Mouse (Mus musculus) liver, adult 2 months (tissue): ENCODE measurements around the gene Rab11fip4. TPM values are rescaled to one million over a fixed set of nuclear protein-coding genes. Genes with fewer than 3 reads are reported as not detected.

Experiments used
- DNase-seq: peaks from one replicate; pipeline ENCODE4 v3.0.0-alpha.2; 2011; ENCODE audit warnings: low read depth, low spot score; ENCODE audit errors: extremely low read depth
- H3K27ac ChIP-seq: fragments of 200-500 bp; replicated peaks from 2 replicates; pipeline ENCODE4 v1.5.1; 2012; ENCODE audit warnings: low read depth, mild to moderate bottlenecking, control low read depth, inconsistent platforms, low read length; ENCODE audit not compliant: insufficient read depth
- H3K27me3 ChIP-seq: fragments of 200-500 bp; 2 replicates; pipeline ENCODE4 v1.6.1; 2012; ENCODE audit warnings: mild to moderate bottlenecking, moderate library complexity, low read length, inconsistent platforms; ENCODE audit not compliant: control insufficient read depth, insufficient read depth
- H3K36me3 ChIP-seq: fragments of 200-500 bp; 2 replicates; pipeline ENCODE4 v1.6.1; 2012; ENCODE audit warnings: low read length, inconsistent platforms; ENCODE audit not compliant: control insufficient read depth, insufficient read depth
- H3K4me1 ChIP-seq: fragments of 200-500 bp; 2 replicates; pipeline ENCODE4 v1.6.1; 2011; ENCODE audit warnings: low read length; ENCODE audit not compliant: control insufficient read depth, insufficient read depth
- H3K4me3 ChIP-seq: fragments of 200-500 bp; 2 replicates; pipeline ENCODE4 v1.5.1; 2011; ENCODE audit warnings: low read depth, mild to moderate bottlenecking, control low read depth, low read length, moderate library complexity; ENCODE audit not compliant: insufficient read depth
- H3K79me2 ChIP-seq: fragments of 200-500 bp; 2 replicates; pipeline ENCODE4 v1.6.1; 2012; ENCODE audit warnings: inconsistent platforms, mild to moderate bottlenecking, low read length, moderate library complexity; ENCODE audit not compliant: control insufficient read depth, insufficient read depth
- H3K9ac ChIP-seq: fragments of 200-500 bp; 2 replicates; pipeline ENCODE4 v1.6.1; 2012; ENCODE audit warnings: low read depth, mild to moderate bottlenecking, control low read depth, inconsistent platforms, low read length
- CTCF ChIP-seq: fragments of 200-500 bp; IDR thresholded peaks from 2 replicates; pipeline ENCODE4 v1.5.1; 2011; ENCODE audit warnings: low read depth, low read length, control low read depth
- POLR2A ChIP-seq: fragments of 200-500 bp; IDR thresholded peaks from 2 replicates; pipeline ENCODE4 v1.6.1; 2011; ENCODE audit warnings: low read length, control low read depth; ENCODE audit not compliant: insufficient read depth; ENCODE audit errors: extremely low read depth
- WGBS: fragments of 180-500 bp; shearing (Covaris S2); methylation state at CpG from one replicate; pipeline ENCODE4 v1.1.7; 2018; 5-methylcytosine and 5-hydroxymethylcytosine counted together
- polyA plus RNA-seq: library from polyadenylated mRNA; depleted of rRNA; stranded (reverse); fragments of >200 nt; gene quantifications from 2 replicates; pipeline ENCODE4 v1.2.3, GENCODE M21; 2012
- total RNA-seq: library from RNA; depleted of rRNA; stranded (reverse); fragments of >200 nt; gene quantifications from 2 replicates; pipeline ENCODE4 v1.2.3, GENCODE M21; 2014

The Rab11fip4 gene
- total and polyA plus RNA-seq, 2 experiments = 3.1 to 8.1 TPM

- Histone ChIP-seq H3K9ac (no peak overlapping the region), H3K36me3 (no peaks in the 10 kb centered on the region), H3K79me2 (0 out of 2 replicates have a peak, but pooled peaks cover 3% of the 10 kb centered on the region), H3K4me3 (no peak overlapping the region), H3K27me3 (no peaks in the 10 kb centered on the region), H3K27ac (no peak overlapping the region), H3K4me1 (peaks cover 15% of the 10 kb centered on the region)
- no peak for TF ChIP-seq CTCF
- TF ChIP-seq POLR2A = no peak
- no peak for DNase-seq
- 78% methylated on average over 2 of the region's 2 CpGs for WGBS
Measured at GRCm38 (mm10) chr11:79676483-79676967, 85.5 kb downstream of the Rab11fip4 start.

GRCm38 (mm10) chr11:79677402-79677801 is 86.4 kb downstream of the Rab11fip4 start:
- 90% methylated on average over 9 of the region's 9 CpGs for WGBS
- H3K36me3 ChIP-seq = no peaks in the 10 kb centered on the region
- no peak overlapping the region for H3K27ac ChIP-seq
- 0 out of 2 replicates have a peak, but pooled peaks cover 3% of the 10 kb centered on the region for H3K79me2 ChIP-seq
- H3K9ac ChIP-seq = no peak overlapping the region
- no peaks in the 10 kb centered on the region for H3K27me3 ChIP-seq
- peaks cover 15% of the 10 kb centered on the region for H3K4me1 ChIP-seq
- no peak overlapping the region for H3K4me3 ChIP-seq
- no peak for TF ChIP-seq CTCF
- no peak for TF ChIP-seq POLR2A
- no peak for DNase-seq

DNA sequence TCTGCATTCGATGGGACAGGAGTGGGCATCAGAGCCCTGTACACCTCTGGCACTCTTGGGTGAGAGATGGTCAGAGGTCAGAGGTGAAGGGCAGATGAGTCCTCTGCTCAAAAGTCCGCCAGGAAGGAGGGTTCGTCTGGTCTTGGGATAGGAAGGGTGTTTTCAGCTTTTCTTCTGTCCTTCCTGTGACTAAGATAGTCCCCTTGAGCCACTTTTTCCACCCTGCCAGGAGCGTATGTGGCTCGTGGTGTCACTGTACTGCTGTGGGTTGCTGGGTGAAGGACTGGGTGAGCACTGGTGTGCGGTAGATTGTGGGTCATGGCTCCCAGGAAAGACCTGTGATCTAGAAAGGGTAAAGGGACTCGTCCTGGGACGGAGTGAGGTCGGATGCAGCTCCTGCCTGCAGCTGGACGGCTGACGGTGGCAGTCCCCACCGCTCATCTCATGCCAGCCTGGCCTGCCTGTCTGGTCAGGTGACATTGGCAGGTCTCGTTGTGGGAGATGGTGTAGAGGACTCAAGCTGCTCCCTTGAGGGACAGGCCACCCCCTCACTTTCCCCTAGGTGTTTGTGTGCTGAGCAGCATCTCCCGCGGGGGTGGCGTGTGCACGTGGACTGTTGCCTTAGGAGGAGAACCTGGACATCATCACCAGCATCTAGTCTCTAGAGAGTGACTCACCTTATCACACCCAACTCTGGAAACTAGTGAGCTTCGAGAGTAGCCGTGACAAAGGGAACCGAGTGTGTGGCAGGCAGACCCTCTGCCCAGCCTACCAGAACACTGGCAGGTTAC is 87.5 kb downstream of the Rab11fip4 start:
- DNase-seq = no peak
- no peak for TF ChIP-seq CTCF
- no peak for TF ChIP-seq POLR2A
- no peaks in the 10 kb centered on the region for H3K36me3 ChIP-seq
- no peak overlapping the region for H3K27ac ChIP-seq
- 0 out of 2 replicates have a peak, but pooled peaks cover 3% of the 10 kb centered on the region for H3K79me2 ChIP-seq
- H3K9ac ChIP-seq = no peak overlapping the region
- H3K4me3 ChIP-seq = no peak overlapping the region
- peaks cover 11% of the 10 kb centered on the region for H3K4me1 ChIP-seq
- WGBS = 86% methylated on average over 20 of the region's 20 CpGs
- H3K27me3 ChIP-seq = no peaks in the 10 kb centered on the region

DNA sequence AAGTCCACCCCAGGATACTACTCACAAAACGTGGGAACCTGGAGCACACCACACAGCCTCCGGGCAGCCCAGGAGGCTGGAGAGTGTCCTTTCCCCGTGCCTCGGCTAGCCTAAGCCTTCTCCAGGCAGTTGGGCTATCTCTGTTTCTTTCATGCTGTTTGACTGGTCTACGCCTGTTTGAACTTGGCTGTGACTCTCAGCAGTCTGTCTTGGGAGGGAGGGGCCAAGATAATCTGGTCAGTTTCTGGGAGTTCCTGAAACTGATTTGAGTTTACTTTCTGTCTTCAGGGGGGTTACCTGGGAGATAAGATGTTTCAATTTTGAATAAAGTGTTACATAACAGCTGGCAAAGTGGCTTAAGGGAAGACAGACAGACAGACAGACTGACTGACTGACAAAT is 88.9 kb downstream of the Rab11fip4 start:
- H3K4me1 ChIP-seq = no peaks in the 10 kb centered on the region
- no peak overlapping the region for H3K27ac ChIP-seq
- H3K9ac ChIP-seq = no peak overlapping the region
- DNase-seq = no peak
- H3K27me3 ChIP-seq = no peaks in the 10 kb centered on the region
- TF ChIP-seq CTCF (no peak), POLR2A (no peak)
- 84% methylated on average over 5 of the region's 5 CpGs for WGBS
- 0 out of 2 replicates have a peak, but pooled peaks cover 3% of the 10 kb centered on the region for H3K79me2 ChIP-seq
- no peak overlapping the region for H3K4me3 ChIP-seq
- H3K36me3 ChIP-seq = no peaks in the 10 kb centered on the region

DNA sequence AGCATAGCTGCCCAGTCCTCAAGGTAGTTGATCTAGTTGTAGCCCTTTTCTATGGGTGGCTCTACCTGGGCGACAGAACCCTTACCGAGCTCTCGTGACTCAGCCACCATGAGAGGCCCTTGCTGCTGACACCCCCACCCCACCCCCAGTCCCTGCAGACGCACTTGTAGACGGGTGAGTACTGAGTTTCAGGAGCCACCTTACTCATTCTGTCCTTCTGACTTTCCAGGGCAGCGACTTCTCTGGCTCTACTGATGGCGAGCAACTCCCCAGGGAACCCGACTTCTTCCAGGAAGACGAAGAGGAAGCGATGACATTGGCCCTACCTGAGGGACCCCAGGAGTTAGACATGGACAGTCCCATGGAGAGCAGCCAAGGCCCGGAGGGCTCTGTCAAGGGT is 89.5 kb downstream of the Rab11fip4 start:
- H3K27me3 ChIP-seq = no peaks in the 10 kb centered on the region
- no peak for TF ChIP-seq CTCF
- TF ChIP-seq POLR2A = no peak
- no peaks in the 10 kb centered on the region for H3K4me1 ChIP-seq
- no peaks in the 10 kb centered on the region for H3K36me3 ChIP-seq
- no peak overlapping the region for H3K9ac ChIP-seq
- H3K27ac ChIP-seq = no peak overlapping the region
- no peak overlapping the region for H3K4me3 ChIP-seq
- WGBS = 92% methylated on average over 11 of the region's 11 CpGs
- no peak for DNase-seq
- 0 out of 2 replicates have a peak, but pooled peaks cover 3% of the 10 kb centered on the region for H3K79me2 ChIP-seq

- TF ChIP-seq CTCF (no peak), POLR2A (no peak)
- 90% methylated on average over 5 of the region's 5 CpGs for WGBS
Measured at GRCm38 (mm10) chr11:79681182-79681581, 90.2 kb downstream of the Rab11fip4 start.

More at GRCm38 (mm10) chr11:79681182-79681581, 90.2 kb downstream of the Rab11fip4 start:
- H3K27ac ChIP-seq = no peak overlapping the region
- no peaks in the 10 kb centered on the region for H3K79me2 ChIP-seq
- H3K4me3 ChIP-seq = no peak overlapping the region
- H3K4me1 ChIP-seq = no peaks in the 10 kb centered on the region
- no peak overlapping the region for H3K9ac ChIP-seq
- H3K27me3 ChIP-seq = no peaks in the 10 kb centered on the region
- H3K36me3 ChIP-seq = no peaks in the 10 kb centered on the region
- DNase-seq = no peak
